Mouse (Mus musculus) neural tube, embryonic 14.5 days (tissue): ENCODE measurements around the gene Zfp668. TPM values are rescaled to one million over a fixed set of nuclear protein-coding genes. Genes with fewer than 3 reads are reported as not detected.
"Not testable (repeated sequence)": the region's sequence is repeated elsewhere in the genome, so short reads cannot be mapped to it uniquely, and the experiment has no call there.

Source experiments
- ATAC-seq: fragments of 200-750 bp; cut with Nextera tagmentation; 2 replicates; pipeline ENCODE4 v1.8.0; 2017; ENCODE audit warnings: low read depth, mild to moderate bottlenecking, moderate TSS enrichment, moderate library complexity
- H3K27ac ChIP-seq: fragments of 300-500 bp; sonication (generic); 2 replicates; pipeline ENCODE4 v1.5.1; 2014; ENCODE audit warnings: low read depth, mild to moderate bottlenecking, control low read depth, low read length, moderate library complexity, mixed read lengths
- H3K27me3 ChIP-seq: fragments of 300-500 bp; sonication (generic); 2 replicates; pipeline ENCODE4 v1.6.1; 2014; ENCODE audit warnings: low read length; ENCODE audit not compliant: control insufficient read depth, insufficient read depth
- H3K36me3 ChIP-seq: fragments of 300-500 bp; sonication (generic); 2 replicates; pipeline ENCODE4 v1.6.1; 2014; ENCODE audit warnings: low read length, mixed read lengths; ENCODE audit not compliant: control insufficient read depth, insufficient read depth
- H3K4me1 ChIP-seq: fragments of 300-500 bp; sonication (generic); 2 replicates; pipeline ENCODE4 v1.6.1; 2014; ENCODE audit warnings: low read length; ENCODE audit not compliant: control insufficient read depth, insufficient read depth
- H3K4me2 ChIP-seq: fragments of 300-500 bp; sonication (generic); 2 replicates; pipeline ENCODE4 v1.6.1; 2014; ENCODE audit warnings: mild to moderate bottlenecking, low read depth, low read length, control low read depth
- H3K4me3 ChIP-seq: fragments of 300-500 bp; sonication (generic); 2 replicates; pipeline ENCODE4 v1.5.1; 2014; ENCODE audit warnings: low read depth, low read length, control low read depth, mixed read lengths
- H3K9ac ChIP-seq: fragments of 300-500 bp; sonication (generic); replicated peaks from 2 replicates; pipeline ENCODE4 v1.6.1; 2014; ENCODE audit warnings: low read depth, mild to moderate bottlenecking, control low read depth, low read length, mixed read lengths
- H3K9me3 ChIP-seq: fragments of 300-500 bp; sonication (generic); 2 replicates; pipeline ENCODE4 v1.6.1; 2016; ENCODE audit warnings: low read length; ENCODE audit not compliant: control insufficient read depth
- WGBS: fragments of 180-500 bp; shearing (Covaris S2); extraction: QIAGEN DNeasy Blood & Tissue Kit; methylation state at CpG from one replicate; pipeline ENCODE4 v1.1.7; 2014; 5-methylcytosine and 5-hydroxymethylcytosine counted together
- polyA plus RNA-seq: library from polyadenylated mRNA; unstranded; fragments of >200 nt; fragmentation: Nextera tagmentation; extraction: Ambion mirVana; gene quantifications from 2 replicates; pipeline ENCODE4 v1.2.1, GENCODE M21; 2014

The Zfp668 gene
- polyA plus RNA-seq, 1 experiment from 2014 or later: 29.7 TPM

GRCm38 (mm10) chr7:127841340-127842000 lies 35.2 kb downstream of the Zfp668 start:
- H3K36me3 ChIP-seq: no peaks in the 10 kb centered on the region
- WGBS: under 1% methylated on average over 42 of the region's 46 CpGs
- peak overlapping the region; percentile 60 for H3K4me3 ChIP-seq
- peak; percentile 95 for ATAC-seq
- H3K4me1 ChIP-seq: peaks cover 4% of the 10 kb centered on the region; the same call in 1 of the 2 replicates
- no peaks in the 10 kb centered on the region for H3K9me3 ChIP-seq
- peak overlapping the region; percentile 61 for H3K9ac ChIP-seq
- H3K27me3 ChIP-seq: no peaks in the 10 kb centered on the region
- peak overlapping the region; percentile 95 for H3K4me2 ChIP-seq
- H3K27ac ChIP-seq: peak overlapping the region; percentile 92

- peak; percentile 35; the same call in 1 of the 2 replicates for ATAC-seq
- Histone ChIP-seq H3K4me2 (peak overlapping the region; percentile 95), H3K36me3 (no peaks in the 10 kb centered on the region), H3K27me3 (no peaks in the 10 kb centered on the region), H3K4me1 (peaks cover 4% of the 10 kb centered on the region; the same call in 1 of the 2 replicates), H3K27ac (peak overlapping the region; percentile 92), H3K4me3 (peak overlapping the region; percentile 60), H3K9me3 (no peaks in the 10 kb centered on the region), H3K9ac (peak overlapping the region; percentile 61)
- 4% methylated on average over 15 of the region's 15 CpGs for WGBS
These were observed 35.7 kb downstream of the Zfp668 start for GRCm38 (mm10) chr7:127840886-127841285.

- H3K9me3 ChIP-seq, H3K27ac ChIP-seq, H3K9ac ChIP-seq, H3K4me2 ChIP-seq, H3K4me1 ChIP-seq, ATAC-seq, H3K36me3 ChIP-seq, H3K27me3 ChIP-seq, H3K4me3 ChIP-seq: not testable (repeated sequence)
- 80% methylated on average over 2 of the region's 2 CpGs for WGBS
These were observed 36.6 kb downstream of the Zfp668 start for GRCm38 (mm10) chr7:127840031-127840430.

- not testable (repeated sequence) for ATAC-seq
These were observed 38.8 kb downstream of the Zfp668 start for GRCm38 (mm10) chr7:127837878-127838277.

GRCm38 (mm10) chr7:127837473-127837872 lies 39.2 kb downstream of the Zfp668 start:
- no peak overlapping the region for H3K4me3 ChIP-seq
- WGBS: 96% methylated on average over 5 of the region's 5 CpGs
- H3K4me1 ChIP-seq: peaks cover under 1% of the 10 kb centered on the region; the same call in 1 of the 2 replicates
- H3K36me3 ChIP-seq: no peaks in the 10 kb centered on the region
- no peaks in the 10 kb centered on the region for H3K9me3 ChIP-seq
- H3K9ac ChIP-seq: no peak overlapping the region
- ATAC-seq: no peak
- H3K4me2 ChIP-seq: no peak overlapping the region
- no peaks in the 10 kb centered on the region for H3K27me3 ChIP-seq
- no peak overlapping the region for H3K27ac ChIP-seq

More at GRCm38 (mm10) chr7:127837878-127838277, 38.8 kb downstream of the Zfp668 start:
- not testable (repeated sequence) for H3K9ac ChIP-seq, H3K4me3 ChIP-seq, H3K4me2 ChIP-seq, H3K36me3 ChIP-seq, H3K27me3 ChIP-seq, H3K27ac ChIP-seq, H3K4me1 ChIP-seq, H3K9me3 ChIP-seq
- 84% methylated on average over 4 of the region's 4 CpGs for WGBS

- H3K27ac ChIP-seq: no peak overlapping the region
- H3K4me3 ChIP-seq: no peak overlapping the region
- no peaks in the 10 kb centered on the region for H3K4me1 ChIP-seq
- no peaks in the 10 kb centered on the region for H3K36me3 ChIP-seq
- H3K27me3 ChIP-seq: no peaks in the 10 kb centered on the region
- H3K4me2 ChIP-seq: no peak overlapping the region
- WGBS: 88% methylated on average over 2 of the region's 2 CpGs
- H3K9ac ChIP-seq: no peak overlapping the region
- H3K9me3 ChIP-seq: no peaks in the 10 kb centered on the region
- ATAC-seq: no peak
These were observed 41.1 kb downstream of the Zfp668 start for GRCm38 (mm10) chr7:127835550-127835949.

GRCm38 (mm10) chr7:127824176-127824871 lies 52.3 kb downstream of the Zfp668 start, which contains the start of the genes Stx4a and Stx1b:
Gene Stx4a, plus strand, starts transcription at chr7:127824294.
Gene Stx1b, minus strand, starts transcription at chr7:127824549.
- peak; percentile 92 for ATAC-seq
- Histone ChIP-seq H3K4me3 (peak within 1 kb of the TSS; percentile 72), H3K27me3 (no peaks in the 10 kb centered on the region), H3K4me1 (peaks cover 14% of the 10 kb centered on the region), H3K27ac (peak within 1 kb of the TSS; percentile 84), H3K4me2 (peak within 1 kb of the TSS; percentile 79), H3K36me3 (no peaks in the 10 kb centered on the region), H3K9me3 (no peaks in the 10 kb centered on the region), H3K9ac (peak within 1 kb of the TSS; percentile 90)
- 3% methylated on average over 29 of the region's 38 CpGs for WGBS

GRCm38 (mm10) chr7:127823236-127824171 lies 53.1 kb downstream of the Zfp668 start:
- Histone ChIP-seq H3K9ac (peak overlapping the region; percentile 90), H3K4me3 (peak overlapping the region; percentile 72), H3K9me3 (no peaks in the 10 kb centered on the region), H3K36me3 (no peaks in the 10 kb centered on the region), H3K27ac (peak overlapping the region; percentile 84), H3K4me1 (peaks cover 14% of the 10 kb centered on the region), H3K4me2 (peak overlapping the region; percentile 79), H3K27me3 (no peaks in the 10 kb centered on the region)
- 56% methylated on average over 11 of the region's 11 CpGs for WGBS
- ATAC-seq: peak; percentile 39
